Mouse (Mus musculus): ENCODE results near the gene Usp35. TPM values are rescaled to one million over a fixed set of nuclear protein-coding genes. Genes with fewer than 3 reads are reported as not detected.
A peak's percentile ranks its signal among the peaks of the same experiment; 100 is the strongest.

The Usp35 gene
- polyA plus RNA-seq, 1 experiment from 2014 or later = 0.48 TPM

GRCm38 (mm10) chr7:97361467-97361866 is 29.6 kb upstream of the Usp35 start:
- WGBS = 30% methylated on average over 4 of the region's 4 CpGs
- peak; percentile 82 for TF ChIP-seq CTCF (IDR thresholded peaks at IDR 0.05; ENCODE audit: low read depth)
- Histone ChIP-seq H3K4me3 (ENCODE audit: low read depth, low read length) (no peak overlapping the region), H3K4me2 (replicated peaks; ENCODE audit: low read depth) (no peak overlapping the region), H3K9ac (ENCODE audit: low read depth, low read length) (no peak overlapping the region), H3K36me3 (ENCODE audit: control insufficient read depth, insufficient read depth) (no peaks in the 10 kb centered on the region), H3K4me1 (replicated peaks; ENCODE audit: control insufficient read depth, insufficient read depth, low read length) (no peaks in the 10 kb centered on the region), H3K27ac (ENCODE audit: low read depth, low read length) (no peak overlapping the region), H3K9me3 (ENCODE audit: control insufficient read depth) (no peaks in the 10 kb centered on the region), H3K27me3 (replicated peaks; ENCODE audit: control insufficient read depth, insufficient read depth, low read length) (no peaks in the 10 kb centered on the region)
- no peak for ATAC-seq

- Histone ChIP-seq H3K4me1 (replicated peaks; ENCODE audit: control insufficient read depth, insufficient read depth, low read length) (no peaks in the 10 kb centered on the region), H3K27me3 (replicated peaks; ENCODE audit: control insufficient read depth, insufficient read depth, low read length) (no peaks in the 10 kb centered on the region), H3K9me3 (ENCODE audit: control insufficient read depth) (no peaks in the 10 kb centered on the region), H3K4me2 (replicated peaks; ENCODE audit: low read depth) (no peak overlapping the region), H3K9ac (ENCODE audit: low read depth, low read length) (no peak overlapping the region), H3K36me3 (ENCODE audit: control insufficient read depth, insufficient read depth) (no peaks in the 10 kb centered on the region), H3K27ac (ENCODE audit: low read depth, low read length) (no peak overlapping the region), H3K4me3 (ENCODE audit: low read depth, low read length) (no peak overlapping the region)
- no peak for TF ChIP-seq CTCF (IDR thresholded peaks at IDR 0.05; ENCODE audit: low read depth)
- ATAC-seq = no peak
- WGBS = 60% methylated on average over 3 of the region's 3 CpGs
Observed at GRCm38 (mm10) chr7:97360955-97361354, 29.1 kb upstream of the Usp35 start.

GRCm38 (mm10) chr7:97360166-97360565 is 28.3 kb upstream of the Usp35 start:
- H3K27ac ChIP-seq (ENCODE audit: low read depth, low read length) = no peak overlapping the region
- WGBS = 69% methylated on average over 5 of the region's 5 CpGs
- no peak overlapping the region for H3K4me2 ChIP-seq (replicated peaks; ENCODE audit: low read depth)
- H3K27me3 ChIP-seq (replicated peaks; ENCODE audit: control insufficient read depth, insufficient read depth, low read length) = no peaks in the 10 kb centered on the region
- no peak for TF ChIP-seq CTCF (IDR thresholded peaks at IDR 0.05; ENCODE audit: low read depth)
- no peaks in the 10 kb centered on the region for H3K4me1 ChIP-seq (replicated peaks; ENCODE audit: control insufficient read depth, insufficient read depth, low read length)
- H3K4me3 ChIP-seq (ENCODE audit: low read depth, low read length) = no peak overlapping the region
- ATAC-seq = no peak
- no peaks in the 10 kb centered on the region for H3K9me3 ChIP-seq (ENCODE audit: control insufficient read depth)
- H3K9ac ChIP-seq (ENCODE audit: low read depth, low read length) = no peak overlapping the region
- H3K36me3 ChIP-seq (ENCODE audit: control insufficient read depth, insufficient read depth) = no peaks in the 10 kb centered on the region

- 83% methylated on average over 4 of the region's 4 CpGs for WGBS
- H3K4me1 ChIP-seq (replicated peaks; ENCODE audit: control insufficient read depth, insufficient read depth, low read length) = no peaks in the 10 kb centered on the region
- no peak for ATAC-seq
Observed at GRCm38 (mm10) chr7:97358347-97358746, 26.5 kb upstream of the Usp35 start.

GRCm38 (mm10) chr7:97357840-97358239 is 26.0 kb upstream of the Usp35 start:
- no peaks in the 10 kb centered on the region for H3K9me3 ChIP-seq (ENCODE audit: control insufficient read depth)
- WGBS = 71% methylated on average over 3 of the region's 3 CpGs
- TF ChIP-seq CTCF (IDR thresholded peaks at IDR 0.05; ENCODE audit: low read depth) = no peak

More at GRCm38 (mm10) chr7:97358347-97358746, 26.5 kb upstream of the Usp35 start:
- Histone ChIP-seq H3K4me3 (ENCODE audit: low read depth, low read length) (no peak overlapping the region), H3K27ac (ENCODE audit: low read depth, low read length) (no peak overlapping the region), H3K4me2 (replicated peaks; ENCODE audit: low read depth) (no peak overlapping the region), H3K9ac (ENCODE audit: low read depth, low read length) (no peak overlapping the region), H3K9me3 (ENCODE audit: control insufficient read depth) (no peaks in the 10 kb centered on the region), H3K27me3 (replicated peaks; ENCODE audit: control insufficient read depth, insufficient read depth, low read length) (no peaks in the 10 kb centered on the region), H3K36me3 (ENCODE audit: control insufficient read depth, insufficient read depth) (no peaks in the 10 kb centered on the region)
- no peak for TF ChIP-seq CTCF (IDR thresholded peaks at IDR 0.05; ENCODE audit: low read depth)

GRCm38 (mm10) chr7:97356875-97357276 is 25.1 kb upstream of the Usp35 start:
- Histone ChIP-seq H3K9ac (ENCODE audit: low read depth, low read length) (no peak overlapping the region), H3K4me1 (replicated peaks; ENCODE audit: control insufficient read depth, insufficient read depth, low read length) (no peaks in the 10 kb centered on the region), H3K9me3 (ENCODE audit: control insufficient read depth) (no peaks in the 10 kb centered on the region), H3K27me3 (replicated peaks; ENCODE audit: control insufficient read depth, insufficient read depth, low read length) (no peaks in the 10 kb centered on the region), H3K4me3 (ENCODE audit: low read depth, low read length) (no peak overlapping the region), H3K27ac (ENCODE audit: low read depth, low read length) (no peak overlapping the region), H3K4me2 (replicated peaks; ENCODE audit: low read depth) (no peak overlapping the region), H3K36me3 (ENCODE audit: control insufficient read depth, insufficient read depth) (no peaks in the 10 kb centered on the region)
- no peak for ATAC-seq
- 71% methylated on average over 5 of the region's 5 CpGs for WGBS
- TF ChIP-seq CTCF (IDR thresholded peaks at IDR 0.05; ENCODE audit: low read depth) = no peak

More at GRCm38 (mm10) chr7:97357840-97358239, 26.0 kb upstream of the Usp35 start:
- no peaks in the 10 kb centered on the region for H3K4me1 ChIP-seq (replicated peaks; ENCODE audit: control insufficient read depth, insufficient read depth, low read length)
- no peak overlapping the region for H3K4me3 ChIP-seq (ENCODE audit: low read depth, low read length)
- no peak for ATAC-seq
- H3K27ac ChIP-seq (ENCODE audit: low read depth, low read length) = no peak overlapping the region
- no peaks in the 10 kb centered on the region for H3K27me3 ChIP-seq (replicated peaks; ENCODE audit: control insufficient read depth, insufficient read depth, low read length)
- no peaks in the 10 kb centered on the region for H3K36me3 ChIP-seq (ENCODE audit: control insufficient read depth, insufficient read depth)
- H3K9ac ChIP-seq (ENCODE audit: low read depth, low read length) = no peak overlapping the region
- H3K4me2 ChIP-seq (replicated peaks; ENCODE audit: low read depth) = no peak overlapping the region

- Histone ChIP-seq H3K27me3 (replicated peaks; ENCODE audit: control insufficient read depth, insufficient read depth, low read length) (no peaks in the 10 kb centered on the region), H3K9me3 (ENCODE audit: control insufficient read depth) (no peaks in the 10 kb centered on the region), H3K4me1 (replicated peaks; ENCODE audit: control insufficient read depth, insufficient read depth, low read length) (no peaks in the 10 kb centered on the region), H3K9ac (ENCODE audit: low read depth, low read length) (no peak overlapping the region), H3K36me3 (ENCODE audit: control insufficient read depth, insufficient read depth) (no peaks in the 10 kb centered on the region), H3K4me3 (ENCODE audit: low read depth, low read length) (no peak overlapping the region), H3K4me2 (replicated peaks; ENCODE audit: low read depth) (no peak overlapping the region), H3K27ac (ENCODE audit: low read depth, low read length) (no peak overlapping the region)
- whole genome bisulfite sequencing = 52% methylated on average over 5 of the region's 5 CpGs
- ATAC-seq = peak; percentile 33; the same call in 1 of the 2 replicates
- TF ChIP-seq CTCF (IDR thresholded peaks at IDR 0.05; ENCODE audit: low read depth) = no peak
Observed at GRCm38 (mm10) chr7:97356253-97356652, 24.4 kb upstream of the Usp35 start.

All from intestine, postnatal 0 days (tissue).